Mouse (Mus musculus) midbrain, embryonic 11.5 days (tissue): ENCODE data around the gene Ppig. TPM values are rescaled to one million over a fixed set of nuclear protein-coding genes. Genes with fewer than 3 reads are reported as not detected.

ENCODE experiments used
- ATAC-seq: fragments of 200-750 bp; cut with Nextera tagmentation; 2 replicates; pipeline ENCODE4 v1.8.0; 2017; ENCODE audit warnings: moderate TSS enrichment, moderate library complexity; ENCODE audit not compliant: low FRiP score
- DNase-seq: peaks from one replicate; pipeline ENCODE4 v3.0.0; 2015; ENCODE audit warnings: low spot score; ENCODE audit errors: missing footprints
- H3K27ac ChIP-seq: fragments of 300-500 bp; sonication (generic); 2 replicates; pipeline ENCODE4 v1.5.1; 2014; ENCODE audit warnings: low read depth, low read length
- H3K27me3 ChIP-seq: fragments of 300-500 bp; sonication (generic); 2 replicates; pipeline ENCODE4 v1.6.1; 2014; ENCODE audit warnings: mild to moderate bottlenecking, low read length, moderate library complexity, mixed read lengths; ENCODE audit not compliant: control insufficient read depth, insufficient read depth
- H3K36me3 ChIP-seq: fragments of 300-500 bp; sonication (generic); 2 replicates; pipeline ENCODE4 v1.6.1; 2014; ENCODE audit warnings: mild to moderate bottlenecking, low read length, moderate library complexity, mixed read lengths; ENCODE audit not compliant: control insufficient read depth, insufficient read depth
- H3K4me1 ChIP-seq: fragments of 300-500 bp; sonication (generic); 2 replicates; pipeline ENCODE4 v1.6.1; 2014; ENCODE audit warnings: low read length; ENCODE audit not compliant: control insufficient read depth, insufficient read depth
- H3K4me2 ChIP-seq: fragments of 300-500 bp; sonication (generic); 2 replicates; pipeline ENCODE4 v1.6.1; 2014; ENCODE audit warnings: mild to moderate bottlenecking, moderate library complexity
- H3K4me3 ChIP-seq: fragments of 300-500 bp; sonication (generic); 2 replicates; pipeline ENCODE4 v1.5.1; 2014; ENCODE audit warnings: low read depth, low read length
- H3K9ac ChIP-seq: fragments of 300-500 bp; sonication (generic); 2 replicates; pipeline ENCODE4 v1.6.1; 2014; ENCODE audit warnings: low read length
- H3K9me3 ChIP-seq: fragments of 300-500 bp; sonication (generic); 2 replicates; pipeline ENCODE4 v1.6.1; 2016; ENCODE audit warnings: low read length; ENCODE audit not compliant: control insufficient read depth
- WGBS: fragments of 180-500 bp; shearing (Covaris S2); extraction: QIAGEN DNeasy Blood & Tissue Kit; methylation state at CpG from one replicate; pipeline ENCODE4 v1.1.7; 2014; 5-methylcytosine and 5-hydroxymethylcytosine counted together
- polyA plus RNA-seq: library from polyadenylated mRNA; unstranded; fragments of >200 nt; fragmentation: Nextera tagmentation; extraction: Ambion mirVana; gene quantifications from 2 replicates; pipeline ENCODE4 v1.2.1, GENCODE M21; 2014

Gene Ppig
- polyA plus RNA-seq, 1 experiment from 2014 or later: 128 TPM

- WGBS: 56% methylated on average over 5 of the region's 5 CpGs
- ATAC-seq (no peak), DNase-seq (no peak)
- H3K9me3 ChIP-seq: no peaks in the 10 kb centered on the region
- no peaks in the 10 kb centered on the region for H3K27me3 ChIP-seq
- H3K36me3 ChIP-seq: peaks cover 2% of the 10 kb centered on the region; the same call in 1 of the 2 replicates
- no peak overlapping the region for H3K9ac ChIP-seq
- no peak overlapping the region for H3K4me3 ChIP-seq
- H3K27ac ChIP-seq: no peak overlapping the region
- H3K4me2 ChIP-seq: no peak overlapping the region
- H3K4me1 ChIP-seq: no peaks in the 10 kb centered on the region
Observed at GRCm38 (mm10) chr2:69778836-69779177, 56.5 kb downstream of the Ppig start.

GRCm38 (mm10) chr2:69788974-69789373 lies 66.6 kb downstream of the Ppig start:
- ATAC-seq (peak; percentile 38), DNase-seq (no peak)
- H3K4me2 ChIP-seq: peak overlapping the region; percentile 87
- H3K36me3 ChIP-seq: 0 out of 2 replicates have a peak, but pooled peaks cover 2% of the 10 kb centered on the region
- H3K27ac ChIP-seq: peak overlapping the region; percentile 35; the same call in 1 of the 2 replicates
- peak overlapping the region; percentile 54 for H3K4me3 ChIP-seq
- no peaks in the 10 kb centered on the region for H3K9me3 ChIP-seq
- H3K9ac ChIP-seq: peak overlapping the region; percentile 66
- 32% methylated on average over 9 of the region's 9 CpGs for WGBS
- H3K4me1 ChIP-seq: no peaks in the 10 kb centered on the region
- no peaks in the 10 kb centered on the region for H3K27me3 ChIP-seq

- peak; percentile 96 for ATAC-seq
- 2% methylated on average over 48 of the region's 48 CpGs for WGBS
- H3K9me3 ChIP-seq: no peaks in the 10 kb centered on the region
- peak within 1 kb of the TSS; percentile 87 for H3K4me2 ChIP-seq
- peak; percentile 100 for DNase-seq
- peaks cover 2% of the 10 kb centered on the region; the same call in 1 of the 2 replicates for H3K36me3 ChIP-seq
- peak within 1 kb of the TSS; percentile 57 for H3K27ac ChIP-seq
- H3K9ac ChIP-seq: peak within 1 kb of the TSS; percentile 66
- H3K27me3 ChIP-seq: no peaks in the 10 kb centered on the region
- peak within 1 kb of the TSS; percentile 54 for H3K4me3 ChIP-seq
- no peaks in the 10 kb centered on the region for H3K4me1 ChIP-seq
Observed at GRCm38 (mm10) chr2:69789429-69790069, 67.2 kb downstream of the Ppig start, which contains the start of the genes Ccdc173 and Phospho2. TSS of gene Ccdc173 (minus strand) at chr2:69789575. TSS of gene Phospho2 (plus strand) at chr2:69789623.

- WGBS: 2% methylated on average over 10 of the region's 10 CpGs
- Histone ChIP-seq H3K27ac (no peak overlapping the region), H3K9ac (no peak overlapping the region)
Observed at GRCm38 (mm10) chr2:69790285-69790684, 67.9 kb downstream of the Ppig start.

GRCm38 (mm10) chr2:69790722-69791121 lies 68.4 kb downstream of the Ppig start:
- WGBS: 81% methylated on average over 4 of the region's 4 CpGs
- no peak for DNase-seq
- H3K4me3 ChIP-seq: no peak overlapping the region
- peaks cover 2% of the 10 kb centered on the region; the same call in 1 of the 2 replicates for H3K36me3 ChIP-seq
- no peaks in the 10 kb centered on the region for H3K9me3 ChIP-seq
- H3K4me2 ChIP-seq: no peak overlapping the region
- H3K27me3 ChIP-seq: no peaks in the 10 kb centered on the region
- no peak overlapping the region for H3K9ac ChIP-seq
- ATAC-seq: no peak
- no peaks in the 10 kb centered on the region for H3K4me1 ChIP-seq
- H3K27ac ChIP-seq: no peak overlapping the region

More at GRCm38 (mm10) chr2:69790285-69790684, 67.9 kb downstream of the Ppig start:
- Histone ChIP-seq H3K4me3 (peak overlapping the region; percentile 54), H3K27me3 (no peaks in the 10 kb centered on the region), H3K9me3 (no peaks in the 10 kb centered on the region), H3K4me2 (peak overlapping the region; percentile 87), H3K4me1 (no peaks in the 10 kb centered on the region), H3K36me3 (peaks cover 2% of the 10 kb centered on the region; the same call in 1 of the 2 replicates)
- peak; percentile 59 for ATAC-seq
- DNase-seq: peak; percentile 99

- Histone ChIP-seq H3K9ac (no peak overlapping the region), H3K27ac (no peak overlapping the region), H3K4me1 (no peaks in the 10 kb centered on the region), H3K9me3 (no peaks in the 10 kb centered on the region), H3K36me3 (no peaks in the 10 kb centered on the region; the same call in 1 of the 2 replicates), H3K27me3 (no peaks in the 10 kb centered on the region), H3K4me2 (no peak overlapping the region), H3K4me3 (no peak overlapping the region)
- WGBS: 61% methylated on average over 5 of the region's 5 CpGs
- peak; percentile 89 for DNase-seq
- peak; percentile 22; the same call in 1 of the 2 replicates for ATAC-seq
Observed at GRCm38 (mm10) chr2:69802911-69803312, 80.6 kb downstream of the Ppig start.

Other genes starting within 250 kb of the Ppig start
- gene Lrp2, start 136.5 kb upstream of the Ppig start, polyA plus RNA-seq: 5.0 and 5.6 TPM in 2 replicates
- 12.4 and 19.5 TPM in 2 replicates for gene Bbs5, start 75.4 kb upstream of the Ppig start, polyA plus RNA-seq
- 0.12 and 0.40 TPM in 2 replicates for gene Klhl41, start 52.4 kb upstream of the Ppig start, polyA plus RNA-seq
- gene Fastkd1, start 9.0 kb upstream of the Ppig start, polyA plus RNA-seq: 21.0 and 21.8 TPM in 2 replicates
- gene Ccdc173, start 67.0 kb downstream of the Ppig start, polyA plus RNA-seq: 3.8 and 3.9 TPM in 2 replicates
- 44.3 and 49.9 TPM in 2 replicates for gene Phospho2, start 67.1 kb downstream of the Ppig start, polyA plus RNA-seq
- 35.0 and 38.2 TPM in 2 replicates for gene Klhl23, start 99.4 kb downstream of the Ppig start, polyA plus RNA-seq
- gene Ssb, start 139.0 kb downstream of the Ppig start, polyA plus RNA-seq: 440 and 468 TPM in 2 replicates
- 37.6 and 41.4 TPM in 2 replicates for gene Mettl5, start 163.1 kb downstream of the Ppig start, polyA plus RNA-seq
- 17.1 and 18.9 TPM in 2 replicates for gene Ubr3, start 174.7 kb downstream of the Ppig start, polyA plus RNA-seq